Mouse (Mus musculus) kidney, postnatal 14 days (tissue): ENCODE measurements at regions not wholly inside any gene's neighbourhood (a gene's known extent, or its start where the extent isn't known, plus 50 kb on each side); places are given as distances from the start of the nearest gene placed in this dataset.

ENCODE experiments used
- DNase-seq: peaks from one replicate; pipeline ENCODE4 v3.0.0; 2022; ENCODE audit warnings: mixed read lengths

- no peak for DNase-seq
Measured at GRCm38 (mm10) chr10:67599390-67599789, 50.6 kb upstream of the Ado start.

GRCm38 (mm10) chr10:67598590-67599047 lies 49.9 kb upstream of the Ado start:
- DNase-seq: no peak
